Mouse (Mus musculus) midbrain, embryonic 15.5 days (tissue): Measurements from ENCODE around the gene Tmem255a. TPM values are rescaled to one million over a fixed set of nuclear protein-coding genes. Genes with fewer than 3 reads are reported as not detected.

Experiments
- ATAC-seq: fragments of 200-750 bp; cut with Nextera tagmentation; replicated peaks from 2 replicates; pipeline ENCODE4 v1.8.0; 2017; ENCODE audit warnings: moderate TSS enrichment
- H3K27ac ChIP-seq: fragments of 300-500 bp; sonication (generic); 2 replicates; pipeline ENCODE4 v1.5.1; 2015; ENCODE audit warnings: mild to moderate bottlenecking, inconsistent platforms
- H3K27me3 ChIP-seq: fragments of 300-500 bp; sonication (generic); replicated peaks from 2 replicates; pipeline ENCODE4 v1.6.1; 2015; ENCODE audit warnings: inconsistent platforms
- H3K36me3 ChIP-seq: fragments of 300-500 bp; sonication (generic); replicated peaks from 2 replicates; pipeline ENCODE4 v1.6.1; 2015; ENCODE audit warnings: inconsistent platforms
- H3K4me1 ChIP-seq: fragments of 300-500 bp; sonication (generic); 2 replicates; pipeline ENCODE4 v1.6.1; 2015; ENCODE audit warnings: inconsistent platforms
- H3K4me2 ChIP-seq: fragments of 300-500 bp; sonication (generic); 2 replicates; pipeline ENCODE4 v1.6.1; 2015; ENCODE audit warnings: inconsistent platforms, mild to moderate bottlenecking, moderate library complexity
- H3K4me3 ChIP-seq: fragments of 300-500 bp; sonication (generic); 2 replicates; pipeline ENCODE4 v1.5.1; 2015; ENCODE audit warnings: mild to moderate bottlenecking, inconsistent platforms
- H3K9ac ChIP-seq: fragments of 300-500 bp; sonication (generic); 2 replicates; pipeline ENCODE4 v1.6.1; 2015; ENCODE audit warnings: mild to moderate bottlenecking, inconsistent platforms
- H3K9me3 ChIP-seq: fragments of 300-500 bp; sonication (generic); 2 replicates; pipeline ENCODE4 v1.6.1; 2016; ENCODE audit warnings: inconsistent platforms
- WGBS: fragments of 180-500 bp; shearing (Covaris S2); methylation state at CpG from one replicate; pipeline ENCODE4 v1.1.7; 2015; ENCODE audit warnings: mixed read lengths; 5-methylcytosine and 5-hydroxymethylcytosine counted together
- polyA plus RNA-seq: library from polyadenylated mRNA; unstranded; fragments of >200 nt; fragmentation: Nextera tagmentation; extraction: Ambion mirVana; gene quantifications from 2 replicates; pipeline ENCODE4 v1.2.1, GENCODE M21; 2015

Gene Tmem255a
- 21.6 and 25.9 TPM in 2 replicates for polyA plus RNA-seq

- H3K4me2 ChIP-seq = peak within 1 kb of the TSS; percentile 76
- no peaks in the 10 kb centered on the region for H3K4me1 ChIP-seq
- WGBS = 22% methylated on average over 27 of the region's 27 CpGs
- H3K4me3 ChIP-seq = peak within 1 kb of the TSS; percentile 42
- no peaks in the 10 kb centered on the region for H3K36me3 ChIP-seq
- H3K9me3 ChIP-seq = no peaks in the 10 kb centered on the region
- no peaks in the 10 kb centered on the region for H3K27me3 ChIP-seq
- no peak within 1 kb of the TSS for H3K27ac ChIP-seq
- H3K9ac ChIP-seq = peak within 1 kb of the TSS; percentile 31
- ATAC-seq = peak; percentile 80
These were observed at the start of gene Tmem255a for GRCm38 (mm10) chrX:38251851-38252571. Tmem255a (minus strand) TSS chrX:38252439.

- Histone ChIP-seq H3K27ac (no peak overlapping the region), H3K9me3 (no peaks in the 10 kb centered on the region), H3K36me3 (no peaks in the 10 kb centered on the region), H3K4me3 (no peak overlapping the region), H3K9ac (no peak overlapping the region), H3K27me3 (no peaks in the 10 kb centered on the region), H3K4me1 (no peaks in the 10 kb centered on the region), H3K4me2 (no peak overlapping the region)
- WGBS = 55% methylated on average over 2 of the region's 2 CpGs
- no peak for ATAC-seq
These were observed 7.4 kb upstream of the Tmem255a start for GRCm38 (mm10) chrX:38259610-38260009.

- Histone ChIP-seq H3K27me3 (no peaks in the 10 kb centered on the region), H3K36me3 (no peaks in the 10 kb centered on the region), H3K9me3 (no peaks in the 10 kb centered on the region), H3K27ac (no peak overlapping the region), H3K4me2 (peak overlapping the region; percentile 76), H3K9ac (no peak overlapping the region), H3K4me3 (peak overlapping the region; percentile 42), H3K4me1 (no peaks in the 10 kb centered on the region)
- 26% methylated on average over 18 of the region's 18 CpGs for WGBS
- ATAC-seq = peak; percentile 40
These were observed 1.8 kb downstream of the Tmem255a start for GRCm38 (mm10) chrX:38250352-38250950.

DNA sequence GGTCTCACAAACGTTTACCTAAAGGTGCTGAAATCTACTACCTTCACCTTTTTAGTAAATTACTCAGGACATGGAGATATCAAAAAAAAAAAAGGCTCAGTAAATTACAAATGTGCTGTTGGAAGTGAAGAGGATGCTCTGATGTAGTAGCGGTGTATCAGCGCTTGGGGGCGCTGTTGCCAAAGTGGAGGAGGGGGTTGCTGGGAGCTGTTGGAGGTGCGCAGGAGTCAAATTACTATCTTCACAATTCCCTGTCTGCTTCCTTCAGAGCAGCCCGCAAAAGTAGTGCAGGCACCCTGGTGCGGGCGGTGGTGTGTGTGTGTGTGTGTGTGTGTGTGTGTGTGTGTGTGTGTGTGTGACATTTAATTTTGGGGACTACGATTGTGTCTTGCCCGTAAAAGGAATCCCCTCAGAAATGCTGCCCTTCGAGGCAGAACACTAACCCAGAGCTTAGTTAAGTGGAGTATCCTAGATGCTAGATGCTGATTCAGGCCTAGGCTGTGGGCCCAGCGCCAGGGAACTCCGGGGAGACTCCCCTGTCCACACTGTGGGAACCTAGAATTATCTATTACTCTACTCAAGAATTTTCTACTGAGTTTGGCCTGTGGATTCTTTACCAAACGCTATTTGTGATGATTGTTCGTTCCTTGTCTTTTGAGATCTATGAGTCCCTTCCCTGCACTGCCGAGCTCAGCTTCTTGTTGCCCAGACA, 2.4 kb downstream of the Tmem255a start:
- 35% methylated on average over 16 of the region's 16 CpGs for WGBS
- no peak for ATAC-seq
- no peak overlapping the region for H3K27ac ChIP-seq
- H3K36me3 ChIP-seq = no peaks in the 10 kb centered on the region
- H3K4me1 ChIP-seq = no peaks in the 10 kb centered on the region
- H3K4me3 ChIP-seq = 0 out of 2 replicates have a peak overlapping the region, but pooled peaks have one; percentile 42
- no peaks in the 10 kb centered on the region for H3K9me3 ChIP-seq
- no peak overlapping the region for H3K9ac ChIP-seq
- H3K27me3 ChIP-seq = no peaks in the 10 kb centered on the region
- peak overlapping the region; percentile 76 for H3K4me2 ChIP-seq

DNA sequence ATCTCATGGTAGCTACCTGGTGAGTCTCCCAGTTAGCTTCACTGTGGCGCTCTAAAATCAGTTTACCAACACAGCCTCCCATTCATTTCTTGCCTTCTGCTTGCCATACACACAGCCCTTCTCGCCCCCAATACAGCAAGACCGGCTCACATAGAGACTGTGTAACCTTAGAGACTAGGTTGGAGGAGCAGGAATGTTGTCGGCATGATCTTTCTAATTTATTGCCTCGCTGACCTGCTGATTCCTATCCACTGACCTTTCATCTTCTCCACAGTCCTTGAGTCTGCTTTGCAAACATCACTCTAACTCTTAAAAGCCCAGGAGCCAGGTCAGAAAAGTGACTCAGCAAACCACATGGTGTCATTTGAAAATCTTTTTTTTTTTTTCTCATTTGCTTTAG, 4.6 kb downstream of the Tmem255a start:
- WGBS = 30% methylated on average over 5 of the region's 5 CpGs
- Histone ChIP-seq H3K27me3 (no peaks in the 10 kb centered on the region), H3K36me3 (no peaks in the 10 kb centered on the region), H3K9ac (no peak overlapping the region), H3K4me2 (no peak overlapping the region), H3K4me3 (no peak overlapping the region), H3K9me3 (no peaks in the 10 kb centered on the region), H3K27ac (no peak overlapping the region), H3K4me1 (no peaks in the 10 kb centered on the region)
- ATAC-seq = no peak

- ATAC-seq = no peak
- Histone ChIP-seq H3K36me3 (no peaks in the 10 kb centered on the region), H3K4me1 (no peaks in the 10 kb centered on the region), H3K4me3 (no peak overlapping the region), H3K27ac (no peak overlapping the region), H3K4me2 (no peak overlapping the region), H3K27me3 (no peaks in the 10 kb centered on the region), H3K9me3 (no peaks in the 10 kb centered on the region), H3K9ac (no peak overlapping the region)
- 45% methylated on average over 6 of the region's 6 CpGs for WGBS
These were observed 5.1 kb downstream of the Tmem255a start for GRCm38 (mm10) chrX:38247108-38247507.

- no peaks in the 10 kb centered on the region for H3K9me3 ChIP-seq
- 34% methylated on average over 2 of the region's 2 CpGs for whole genome bisulfite sequencing
- ATAC-seq = no peak
- no peaks in the 10 kb centered on the region for H3K36me3 ChIP-seq
- no peaks in the 10 kb centered on the region for H3K4me1 ChIP-seq
- no peak overlapping the region for H3K27ac ChIP-seq
- no peak overlapping the region for H3K4me3 ChIP-seq
- no peak overlapping the region for H3K9ac ChIP-seq
- H3K4me2 ChIP-seq = no peak overlapping the region
- no peaks in the 10 kb centered on the region for H3K27me3 ChIP-seq
These were observed 14.5 kb downstream of the Tmem255a start for GRCm38 (mm10) chrX:38237731-38238130.

DNA sequence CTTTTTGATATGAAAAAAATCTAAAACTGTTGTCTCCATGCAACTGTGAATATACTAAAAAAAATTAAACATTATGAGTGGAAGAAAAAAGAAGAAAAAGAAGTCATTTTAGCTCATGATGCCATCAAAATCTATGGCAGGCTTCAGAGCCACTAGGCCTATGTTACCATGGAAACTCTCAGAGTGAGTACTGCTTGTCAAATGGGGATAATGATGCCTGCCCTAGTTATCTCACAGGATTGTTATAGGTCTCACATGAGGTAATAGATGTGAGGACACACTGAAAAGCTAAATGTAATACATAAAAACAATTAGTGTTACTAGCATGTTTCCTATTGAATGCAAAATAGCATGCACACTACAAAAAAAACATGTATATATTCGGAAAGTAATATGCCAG, 22.4 kb downstream of the Tmem255a start:
- Histone ChIP-seq H3K27ac (no peak overlapping the region), H3K4me3 (no peak overlapping the region), H3K4me1 (no peaks in the 10 kb centered on the region), H3K4me2 (no peak overlapping the region), H3K36me3 (no peaks in the 10 kb centered on the region), H3K27me3 (no peaks in the 10 kb centered on the region), H3K9me3 (no peaks in the 10 kb centered on the region), H3K9ac (no peak overlapping the region)
- 65% methylated on average over 1 of the region's 1 CpGs for WGBS
- ATAC-seq = 0 out of 2 replicates have a peak, but pooled peaks have one; percentile 52

- H3K4me2 ChIP-seq = no peak overlapping the region
- no peak overlapping the region for H3K4me3 ChIP-seq
- H3K9me3 ChIP-seq = no peaks in the 10 kb centered on the region
- no peak overlapping the region for H3K9ac ChIP-seq
- 56% methylated on average over 2 of the region's 2 CpGs for WGBS
- H3K27me3 ChIP-seq = no peaks in the 10 kb centered on the region
- no peak for ATAC-seq
- no peak overlapping the region for H3K27ac ChIP-seq
- no peaks in the 10 kb centered on the region for H3K36me3 ChIP-seq
- H3K4me1 ChIP-seq = no peaks in the 10 kb centered on the region
These were observed 29.5 kb downstream of the Tmem255a start for GRCm38 (mm10) chrX:38222757-38223156.

DNA sequence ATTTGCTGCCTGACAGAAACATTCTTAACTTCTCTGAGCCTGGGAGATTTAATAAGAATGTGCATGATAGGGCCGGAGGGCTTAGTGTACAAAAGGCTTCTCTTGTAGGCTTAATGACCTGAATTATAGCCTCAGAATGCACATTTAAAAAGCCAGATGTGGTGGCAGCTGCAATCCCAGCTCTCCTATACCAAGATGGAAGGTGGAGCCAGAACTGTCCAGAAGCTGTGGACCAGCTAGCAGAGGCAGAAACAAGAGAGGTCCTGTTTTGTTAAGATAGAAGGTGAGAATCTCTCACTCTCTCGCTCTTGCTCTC, 34.6 kb downstream of the Tmem255a start:
- Histone ChIP-seq H3K9me3 (no peaks in the 10 kb centered on the region), H3K4me2 (no peak overlapping the region), H3K9ac (no peak overlapping the region), H3K4me3 (no peak overlapping the region), H3K27me3 (no peaks in the 10 kb centered on the region), H3K27ac (0 out of 2 replicates have a peak overlapping the region, but pooled peaks have one; percentile 8), H3K4me1 (no peaks in the 10 kb centered on the region), H3K36me3 (no peaks in the 10 kb centered on the region)
- ATAC-seq = no peak
- 65% methylated on average over 2 of the region's 2 CpGs for WGBS

- Histone ChIP-seq H3K36me3 (no peaks in the 10 kb centered on the region), H3K4me1 (no peaks in the 10 kb centered on the region), H3K4me2 (no peak overlapping the region), H3K27me3 (no peaks in the 10 kb centered on the region), H3K9ac (no peak overlapping the region), H3K27ac (0 out of 2 replicates have a peak overlapping the region, but pooled peaks have one; percentile 8), H3K4me3 (no peak overlapping the region), H3K9me3 (no peaks in the 10 kb centered on the region)
- 83% methylated on average over 9 of the region's 9 CpGs for WGBS
- ATAC-seq = peak; percentile 78; the same call in 1 of the 2 replicates
These were observed 35.1 kb downstream of the Tmem255a start for GRCm38 (mm10) chrX:38216986-38217675.

DNA sequence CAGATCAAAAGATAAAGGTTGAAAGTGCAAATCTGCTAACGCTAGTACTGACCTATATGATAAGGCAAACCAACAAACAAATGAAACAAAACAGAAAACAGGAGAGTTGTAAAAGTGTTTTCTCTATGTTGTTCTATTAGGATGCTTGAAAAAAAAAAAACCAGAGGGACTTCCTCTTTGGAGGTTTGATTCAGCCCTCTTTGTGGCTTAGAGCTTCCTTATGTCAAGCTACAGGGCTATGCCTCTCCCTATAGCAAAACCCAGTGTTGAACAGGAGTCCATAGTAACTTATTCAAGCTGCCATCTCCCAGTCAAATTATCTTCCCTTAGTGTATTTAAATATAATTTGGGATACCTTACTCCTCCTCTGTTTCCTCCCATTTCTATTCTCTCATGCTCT, 44.8 kb downstream of the Tmem255a start:
- WGBS = 54% methylated on average over 1 of the region's 1 CpGs
- Histone ChIP-seq H3K9me3 (no peaks in the 10 kb centered on the region), H3K36me3 (no peaks in the 10 kb centered on the region), H3K4me1 (no peaks in the 10 kb centered on the region), H3K27ac (no peak overlapping the region), H3K4me2 (no peak overlapping the region), H3K9ac (no peak overlapping the region), H3K27me3 (no peaks in the 10 kb centered on the region), H3K4me3 (no peak overlapping the region)
- no peak for ATAC-seq
